In genomic region chr5:16293223-16293622, GRCm38 (mm10) we compare ENCODE assay signal across 8 mouse cellular contexts.
DNase-seq lines count a peak whose midpoint lies in the region; ATAC-seq lines count a peak whose summit lies in the region.

No protein-coding gene starts in this region.

- no peak overlapping the region for H3K27ac ChIP-seq in hindbrain, embryonic 11.5 days (ENCODE audit: low read depth, low read length)
- H3K27ac ChIP-seq in hindbrain, embryonic 16.5 days (ENCODE audit: low read depth, low read length) = no peak overlapping the region

- no peaks in the 10 kb centered on the region for H3K36me3 ChIP-seq in hindbrain, embryonic 11.5 days (ENCODE audit: control insufficient read depth, insufficient read depth, low read length)
- no peaks in the 10 kb centered on the region for H3K36me3 ChIP-seq in hindbrain, embryonic 16.5 days (ENCODE audit: control insufficient read depth, insufficient read depth, low read length)

- peak; percentile 70 for DNase-seq in hindbrain, embryonic 11.5 days (ENCODE audit: low spot score)
- DNase-seq in right cerebral cortex, postnatal 4 days = peak; percentile 50
- no peak for DNase-seq in right cerebral cortex, postnatal 36 days (ENCODE audit: low spot score in 2 of 2)
- peak; percentile 78 for DNase-seq in adipocyte (ENCODE audit: low spot score)
- peak; percentile 34 for DNase-seq in mesoderm, embryonic 11.5 days (ENCODE audit: low read depth, low spot score)
- no peak for DNase-seq in natural killer cell, adult 2 months (ENCODE audit: low spot score in 2 of 2)

- H3K4me3 ChIP-seq in hindbrain, embryonic 11.5 days (ENCODE audit: low read depth, low read length) = no peak overlapping the region
- no peak overlapping the region for H3K4me3 ChIP-seq in hindbrain, embryonic 16.5 days (ENCODE audit: low read length)

- 9% methylated on average over 1 of the region's 1 CpGs for WGBS in hindbrain, embryonic 11.5 days
- WGBS in hindbrain, embryonic 16.5 days = 12% methylated on average over 1 of the region's 1 CpGs

- H3K27me3 ChIP-seq in hindbrain, embryonic 11.5 days (ENCODE audit: control insufficient read depth, insufficient read depth, low read length) = no peaks in the 10 kb centered on the region
- no peaks in the 10 kb centered on the region for H3K27me3 ChIP-seq in hindbrain, embryonic 16.5 days (replicated peaks; ENCODE audit: control insufficient read depth, insufficient read depth, low read length)

- no peak overlapping the region for H3K4me2 ChIP-seq in hindbrain, embryonic 11.5 days (replicated peaks; ENCODE audit: low read depth, low read length)
- no peak overlapping the region for H3K4me2 ChIP-seq in hindbrain, embryonic 16.5 days (ENCODE audit: low read length)

- H3K9me3 ChIP-seq in hindbrain, embryonic 11.5 days (ENCODE audit: control insufficient read depth, low read length) = no peaks in the 10 kb centered on the region
- no peaks in the 10 kb centered on the region for H3K9me3 ChIP-seq in hindbrain, embryonic 16.5 days (ENCODE audit: control insufficient read depth, low read length)

- no peaks in the 10 kb centered on the region for H3K4me1 ChIP-seq in hindbrain, embryonic 11.5 days (replicated peaks; ENCODE audit: control insufficient read depth, insufficient read depth, low read length)
- no peaks in the 10 kb centered on the region for H3K4me1 ChIP-seq in hindbrain, embryonic 16.5 days (ENCODE audit: control insufficient read depth, insufficient read depth, low read depth, low read length)

- ATAC-seq in hindbrain, embryonic 11.5 days (ENCODE audit: low FRiP score) = no peak
- ATAC-seq in hindbrain, embryonic 16.5 days = no peak
- ATAC-seq in hematopoietic stem cell, adult 5-6 weeks (replicated peaks in 1 of 2; ENCODE audit: insufficient read depth in 1 of 2, low FRiP score in 2 of 2, low TSS enrichment in 1 of 2, low read depth in 1 of 2, poor library complexity in 2 of 2, severe bottlenecking in 2 of 2) = peak; percentile 27 to 48; a peak in 2 of 4 replicates

- no peak overlapping the region for H3K9ac ChIP-seq in hindbrain, embryonic 11.5 days (ENCODE audit: low read depth, low read length)
- H3K9ac ChIP-seq in hindbrain, embryonic 16.5 days (ENCODE audit: low read depth, low read length) = no peak overlapping the region

Comparison
In these comparisons a context has a peak if more than half of its experiments do, and no peak if none do; other contexts are left out.
1. DNase-seq: peak in hindbrain, embryonic 11.5 days (single experiment), right cerebral cortex, postnatal 4 days (single experiment), adipocyte (single experiment) and mesoderm, embryonic 11.5 days (single experiment); none in right cerebral cortex, postnatal 36 days (0 of 2) and natural killer cell, adult 2 months (0 of 2).
2. ATAC-seq: peak in hematopoietic stem cell, adult 5-6 weeks (2 of 2); none in hindbrain, embryonic 11.5 days (single experiment) and hindbrain, embryonic 16.5 days (single experiment).